Mouse (Mus musculus): Measurements from ENCODE around the gene Specc1l.

DNA sequence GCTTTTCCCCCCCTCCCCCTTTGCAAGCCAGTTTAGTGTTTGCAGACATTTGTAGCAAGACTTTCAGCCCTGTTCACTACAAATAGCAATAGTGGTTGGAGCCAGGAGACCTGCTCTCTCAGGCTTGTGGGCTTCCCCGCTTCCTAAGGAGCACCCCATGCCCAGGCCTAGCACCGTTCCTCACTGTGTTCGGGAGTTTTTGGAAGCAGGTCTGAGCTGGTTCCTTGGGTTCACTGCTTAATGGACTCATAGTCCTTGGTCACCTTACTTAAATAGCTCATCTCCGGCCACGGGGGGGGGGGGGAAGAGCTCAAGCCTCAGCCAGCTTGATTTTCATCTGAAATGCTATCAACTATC, 92.2 kb downstream of the Specc1l start:
- TF ChIP-seq CTCF (IDR thresholded peaks at IDR 0.05; ENCODE audit: extremely low read depth, insufficient read depth, low read length) = no peak
- no peak for TF ChIP-seq POLR2A (IDR thresholded peaks at IDR 0.05; ENCODE audit: extremely low read depth, insufficient read depth, low read length)

Data from cortical plate, adult 2 months (tissue).